Mouse (Mus musculus): ENCODE results near the gene Rps18. TPM values are rescaled to one million over a fixed set of nuclear protein-coding genes. Genes with fewer than 3 reads are reported as not detected.
"Not testable (repeated sequence)": the region's sequence is repeated elsewhere in the genome, so short reads cannot be mapped to it uniquely, and the experiment has no call there.

Gene Rps18
- total and polyA plus RNA-seq, 2 experiments: 252 to 1,933 TPM

DNA sequence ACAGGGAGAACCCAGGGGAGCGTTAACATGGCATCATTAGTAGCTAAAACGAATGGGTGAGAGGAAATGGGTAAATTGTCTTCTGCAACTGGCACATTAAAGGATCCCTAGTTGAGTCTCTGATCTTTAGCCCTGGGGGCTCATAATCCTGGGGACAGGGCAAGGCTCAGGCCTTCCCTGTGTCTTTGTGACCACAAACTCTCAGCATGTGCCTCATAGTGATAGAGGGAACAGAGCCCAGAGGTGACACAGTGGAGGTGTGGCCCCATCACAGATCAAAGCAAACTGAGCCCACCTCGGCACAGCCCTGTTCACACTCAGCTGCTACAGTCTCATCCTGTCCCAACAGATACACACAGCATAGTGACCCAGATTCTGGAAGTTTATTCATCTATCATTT is 39.9 kb upstream of the Rps18 start:
- no peaks in the 10 kb centered on the region for H3K27me3 ChIP-seq (ENCODE audit: control insufficient read depth, insufficient read depth, low read length)
- DNase-seq (ENCODE audit: extremely low read depth, low read depth, low spot score): no peak
- no peak overlapping the region for H3K27ac ChIP-seq (replicated peaks; ENCODE audit: insufficient read depth, low read depth, low read length)
- H3K9ac ChIP-seq (ENCODE audit: low read depth, low read length): no peak overlapping the region
- H3K4me1 ChIP-seq (ENCODE audit: control insufficient read depth, insufficient read depth, low read length): no peaks in the 10 kb centered on the region; the same call in 1 of the 2 replicates
- TF ChIP-seq POLR2A (IDR thresholded peaks at IDR 0.05; ENCODE audit: extremely low read depth, insufficient read depth, low read length) (no peak), CTCF (IDR thresholded peaks at IDR 0.05; ENCODE audit: low read depth, low read length) (no peak)
- WGBS: 73% methylated on average over 3 of the region's 3 CpGs
- H3K36me3 ChIP-seq (ENCODE audit: control insufficient read depth, insufficient read depth, low read length): peaks cover 19% of the 10 kb centered on the region
- no peak overlapping the region for H3K4me3 ChIP-seq (ENCODE audit: insufficient read depth, low read depth, low read length)
- H3K79me2 ChIP-seq (ENCODE audit: control insufficient read depth, insufficient read depth, low read length): peaks cover 3% of the 10 kb centered on the region; the same call in 1 of the 2 replicates

DNA sequence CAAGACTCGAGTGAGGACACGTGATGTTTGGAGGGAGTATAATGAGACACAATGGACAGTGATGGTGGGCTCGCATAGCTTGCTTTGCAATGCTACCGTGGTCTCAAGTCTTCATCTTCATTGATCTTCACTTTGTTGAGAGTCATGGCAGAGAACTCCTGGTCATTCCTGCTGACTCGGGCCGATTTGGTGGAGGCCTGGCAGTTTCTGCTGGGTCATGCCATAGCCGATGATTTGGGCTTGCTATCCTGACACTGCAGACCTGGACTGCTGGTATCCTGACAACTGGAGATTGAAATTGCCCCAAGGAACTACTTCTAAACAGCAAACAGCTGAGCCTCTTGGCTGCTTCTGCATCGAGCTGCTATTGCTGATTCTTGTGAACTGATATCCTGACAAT is 39.2 kb upstream of the Rps18 start:
- peaks cover 3% of the 10 kb centered on the region; the same call in 1 of the 2 replicates for H3K79me2 ChIP-seq (ENCODE audit: control insufficient read depth, insufficient read depth, low read length)
- no peak overlapping the region for H3K9ac ChIP-seq (ENCODE audit: low read depth, low read length)
- H3K4me1 ChIP-seq (ENCODE audit: control insufficient read depth, insufficient read depth, low read length): no peaks in the 10 kb centered on the region
- H3K36me3 ChIP-seq (ENCODE audit: control insufficient read depth, insufficient read depth, low read length): peaks cover 19% of the 10 kb centered on the region
- TF ChIP-seq CTCF (IDR thresholded peaks at IDR 0.05; ENCODE audit: low read depth, low read length) (no peak), POLR2A (IDR thresholded peaks at IDR 0.05; ENCODE audit: extremely low read depth, insufficient read depth, low read length) (no peak)
- no peaks in the 10 kb centered on the region for H3K27me3 ChIP-seq (ENCODE audit: control insufficient read depth, insufficient read depth, low read length)
- no peak overlapping the region for H3K27ac ChIP-seq (replicated peaks; ENCODE audit: insufficient read depth, low read depth, low read length)
- no peak overlapping the region for H3K4me3 ChIP-seq (ENCODE audit: insufficient read depth, low read depth, low read length)
- no peak for DNase-seq (ENCODE audit: extremely low read depth, low read depth, low spot score)
- 92% methylated on average over 8 of the region's 8 CpGs for whole genome bisulfite sequencing

- peaks cover 7% of the 10 kb centered on the region; the same call in 1 of the 2 replicates for H3K36me3 ChIP-seq (ENCODE audit: control insufficient read depth, insufficient read depth, low read length)
- no peaks in the 10 kb centered on the region for H3K27me3 ChIP-seq (ENCODE audit: control insufficient read depth, insufficient read depth, low read length)
- TF ChIP-seq CTCF (IDR thresholded peaks at IDR 0.05; ENCODE audit: low read depth, low read length): peak; percentile 70
- no peak for TF ChIP-seq POLR2A (IDR thresholded peaks at IDR 0.05; ENCODE audit: extremely low read depth, insufficient read depth, low read length)
- no peaks in the 10 kb centered on the region for H3K79me2 ChIP-seq (ENCODE audit: control insufficient read depth, insufficient read depth, low read length)
- no peaks in the 10 kb centered on the region for H3K4me1 ChIP-seq (ENCODE audit: control insufficient read depth, insufficient read depth, low read length)
- H3K4me3 ChIP-seq (ENCODE audit: insufficient read depth, low read depth, low read length): no peak overlapping the region
- no peak overlapping the region for H3K9ac ChIP-seq (ENCODE audit: low read depth, low read length)
- WGBS: 31% methylated on average over 10 of the region's 10 CpGs
- peak; percentile 67 for DNase-seq (ENCODE audit: extremely low read depth, low read depth, low spot score)
- H3K27ac ChIP-seq (replicated peaks; ENCODE audit: insufficient read depth, low read depth, low read length): no peak overlapping the region
Observed at GRCm38 (mm10) chr17:33991788-33992664, 36.2 kb upstream of the Rps18 start.

- H3K9ac ChIP-seq (ENCODE audit: low read depth, low read length); H3K79me2 ChIP-seq (ENCODE audit: control insufficient read depth, insufficient read depth, low read length); DNase-seq (ENCODE audit: extremely low read depth, low read depth, low spot score); H3K36me3 ChIP-seq (ENCODE audit: control insufficient read depth, insufficient read depth, low read length); H3K4me3 ChIP-seq (ENCODE audit: insufficient read depth, low read depth, low read length); H3K27ac ChIP-seq (replicated peaks; ENCODE audit: insufficient read depth, low read depth, low read length); H3K27me3 ChIP-seq (ENCODE audit: control insufficient read depth, insufficient read depth, low read length): not testable (repeated sequence)
- WGBS: 4% methylated on average over 8 of the region's 8 CpGs
- peaks cover 17% of the 10 kb centered on the region for H3K4me1 ChIP-seq (ENCODE audit: control insufficient read depth, insufficient read depth, low read length)
- peak; percentile 73 for TF ChIP-seq CTCF (IDR thresholded peaks at IDR 0.05; ENCODE audit: low read depth, low read length)
Observed at GRCm38 (mm10) chr17:33982136-33982535, 26.3 kb upstream of the Rps18 start.

DNA sequence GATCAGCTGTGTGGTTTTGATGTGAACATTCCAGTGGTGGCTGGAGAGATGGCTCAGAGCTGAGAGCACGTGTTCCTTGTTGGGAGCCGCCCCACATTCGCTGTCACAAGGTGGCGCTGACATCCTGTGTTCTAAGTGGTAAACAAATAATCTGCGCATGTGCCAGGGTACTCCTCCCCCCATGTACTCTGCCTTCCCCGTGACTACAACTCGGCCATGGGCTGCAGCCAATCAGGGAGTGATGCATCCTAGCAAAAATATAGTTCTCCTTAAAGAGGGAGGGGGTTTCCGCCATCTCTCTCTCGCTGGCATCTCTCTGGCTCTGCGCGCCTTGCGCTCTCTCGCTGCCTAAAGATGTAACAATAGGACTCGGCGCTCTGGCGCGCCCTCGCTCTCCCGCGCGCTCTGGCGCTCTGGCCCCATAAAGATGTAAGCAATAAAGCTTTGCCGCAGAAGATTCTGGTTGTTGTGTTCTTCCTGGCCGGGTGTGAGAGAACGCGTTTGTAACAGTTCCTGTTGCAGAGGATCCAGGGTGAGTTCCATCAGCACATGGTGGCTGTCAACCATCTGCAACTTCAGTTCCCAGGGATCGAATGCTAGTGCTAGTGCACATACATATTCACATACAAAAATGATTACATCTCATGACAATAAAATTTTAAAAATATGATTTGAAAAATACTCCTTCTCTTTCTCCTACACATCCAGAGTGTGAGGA is 25.6 kb upstream of the Rps18 start:
- Histone ChIP-seq H3K27ac (replicated peaks; ENCODE audit: insufficient read depth, low read depth, low read length) (peak overlapping the region; percentile 69), H3K4me1 (ENCODE audit: control insufficient read depth, insufficient read depth, low read length) (peaks cover 17% of the 10 kb centered on the region), H3K4me3 (ENCODE audit: insufficient read depth, low read depth, low read length) (peak overlapping the region; percentile 52), H3K9ac (ENCODE audit: low read depth, low read length) (peak overlapping the region; percentile 31)
- under 1% methylated on average over 27 of the region's 27 CpGs for WGBS
- H3K36me3 ChIP-seq (ENCODE audit: control insufficient read depth, insufficient read depth, low read length); H3K27me3 ChIP-seq (ENCODE audit: control insufficient read depth, insufficient read depth, low read length); H3K79me2 ChIP-seq (ENCODE audit: control insufficient read depth, insufficient read depth, low read length): not testable (repeated sequence)
- DNase-seq (ENCODE audit: extremely low read depth, low read depth, low spot score): peak; percentile 92
- TF ChIP-seq CTCF (IDR thresholded peaks at IDR 0.05; ENCODE audit: low read depth, low read length) (peak; percentile 51), POLR2A (IDR thresholded peaks at IDR 0.05; ENCODE audit: extremely low read depth, insufficient read depth, low read length) (0 out of 2 replicates have a peak, but pooled peaks have one; percentile 14)

Data from liver, adult 2 months (tissue).